Mouse (Mus musculus) stomach, postnatal 0 days (tissue): ENCODE data around the gene Fry.

Source experiments
- CTCF ChIP-seq: IDR thresholded peaks from 2 replicates; pipeline ENCODE4 v1.5.1; 2016; ENCODE audit warnings: antibody characterized with exemption, low read depth, mild to moderate bottlenecking, moderate library complexity
- EP300 ChIP-seq: optimal IDR thresholded peaks from 2 replicates; pipeline ENCODE3; 2016; ENCODE audit warnings: antibody characterized with exemption

DNA sequence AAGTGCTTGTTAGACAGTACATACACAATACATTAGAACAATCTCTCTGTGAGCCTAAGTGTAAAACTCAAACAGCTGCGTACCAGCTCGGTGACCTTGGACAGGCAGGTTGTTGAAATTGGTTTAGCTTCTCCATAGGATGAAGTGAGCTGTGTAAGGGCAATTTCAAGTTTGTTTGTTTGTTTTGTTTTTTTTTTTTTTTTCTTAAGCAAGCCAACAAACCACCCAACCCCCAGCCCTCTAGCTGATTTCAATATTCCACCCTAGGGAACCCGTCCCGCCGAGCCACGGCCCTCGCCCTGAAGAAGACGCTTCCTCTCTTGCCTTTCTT is 356 bp upstream of the Fry start:
- TF ChIP-seq CTCF: no peak
- TF ChIP-seq EP300: no peak
